Mouse (Mus musculus): ENCODE results near the gene Olfr976.
"Not testable (repeated sequence)": the region's sequence is repeated elsewhere in the genome, so short reads cannot be mapped to it uniquely, and the experiment has no call there.

Olfr976 gene

DNA sequence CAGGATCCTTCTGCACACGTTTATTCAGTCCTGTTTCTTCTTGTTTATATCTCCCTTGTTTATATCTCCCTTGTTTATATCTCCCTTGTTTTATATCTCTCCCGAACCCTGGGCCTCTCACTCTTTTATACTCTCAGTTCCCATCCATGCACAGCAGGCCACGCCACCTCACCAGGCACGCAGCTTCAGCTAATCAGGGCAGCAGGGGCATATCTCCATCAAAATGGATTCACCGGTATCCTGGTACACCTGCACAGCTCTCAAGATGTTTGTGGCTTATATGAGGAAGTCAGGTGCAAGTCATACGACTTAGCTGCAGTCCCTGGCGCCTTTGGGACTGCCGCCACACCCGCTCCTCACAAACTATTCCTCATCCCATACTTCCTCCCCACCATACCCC, at the start of gene Olfr976:
Gene Olfr976 (minus strand): TSS at position 101 of the 400 bp plus-strand sequence.
- DNase-seq (ENCODE audit: low spot score) = not testable (repeated sequence)

DNA sequence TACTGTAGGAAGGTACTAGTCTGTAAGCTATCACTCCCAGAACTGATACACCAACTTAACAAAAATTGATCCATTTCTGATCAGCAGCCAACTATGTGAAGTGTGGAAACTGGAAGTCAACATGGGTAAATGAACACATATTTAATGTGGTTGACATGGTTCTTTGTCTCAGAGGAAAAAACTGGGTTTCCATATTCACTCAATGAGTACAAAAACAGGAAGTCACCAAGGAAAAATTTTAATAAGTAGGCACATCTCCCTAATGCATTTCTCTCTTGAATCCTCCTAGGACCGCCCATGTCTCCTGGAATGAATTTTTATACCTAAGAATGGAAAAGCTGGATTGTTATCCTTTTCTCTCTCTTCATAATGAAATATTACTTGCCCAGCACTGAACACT, 48.5 kb upstream of the Olfr976 start, which contains the start of gene Olfr980:
Gene Olfr980 (minus strand): TSS at position 101 of the 400 bp plus-strand sequence.
- DNase-seq (ENCODE audit: low spot score) = no peak

DNA sequence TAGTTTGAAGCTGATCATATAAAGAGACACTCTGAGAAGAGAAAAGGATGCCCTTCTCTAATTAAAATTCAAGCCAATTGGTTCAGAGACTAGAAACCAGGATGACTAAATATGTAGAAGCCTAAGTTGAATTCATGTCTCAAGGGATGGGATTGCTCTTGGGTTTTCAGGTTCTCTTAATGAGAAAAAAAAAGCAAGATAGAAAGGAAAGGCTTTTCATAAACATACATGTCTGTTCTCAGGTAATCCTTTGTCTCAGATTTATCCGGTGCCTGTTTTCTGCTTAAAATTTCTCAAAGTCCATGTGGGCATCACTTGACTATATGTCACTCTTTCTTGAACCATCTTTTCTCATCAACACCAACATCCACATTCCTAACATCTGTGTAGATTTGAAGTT, 42.4 kb upstream of the Olfr976 start, which contains the start of gene Olfr979:
Gene Olfr979 (minus strand): TSS at position 101 of the 400 bp plus-strand sequence.
- DNase-seq (ENCODE audit: low spot score) = no peak

DNA sequence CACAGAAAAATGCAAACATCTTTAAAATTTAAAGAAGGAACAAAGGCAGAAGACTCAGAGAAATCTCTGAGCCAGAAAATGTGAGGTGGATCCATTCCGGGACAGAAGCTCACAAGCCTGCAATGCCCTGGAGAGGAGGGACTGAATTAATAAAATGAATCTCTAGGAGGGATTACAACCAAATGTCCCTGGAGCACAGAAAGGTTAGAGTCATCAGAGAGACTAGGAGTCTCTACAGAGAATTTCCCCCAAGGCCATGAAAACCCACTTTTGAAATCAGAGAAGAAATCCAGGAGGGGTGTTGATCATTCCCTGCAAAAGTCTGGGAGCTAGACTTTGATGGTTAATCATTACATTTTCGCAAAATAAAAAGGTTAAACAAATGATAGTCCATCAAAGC, 30.9 kb upstream of the Olfr976 start, which contains the start of gene Olfr978:
Gene Olfr978 (plus strand): TSS at position 301 of the 400 bp plus-strand sequence.
- DNase-seq (ENCODE audit: low spot score) = no peak

DNA sequence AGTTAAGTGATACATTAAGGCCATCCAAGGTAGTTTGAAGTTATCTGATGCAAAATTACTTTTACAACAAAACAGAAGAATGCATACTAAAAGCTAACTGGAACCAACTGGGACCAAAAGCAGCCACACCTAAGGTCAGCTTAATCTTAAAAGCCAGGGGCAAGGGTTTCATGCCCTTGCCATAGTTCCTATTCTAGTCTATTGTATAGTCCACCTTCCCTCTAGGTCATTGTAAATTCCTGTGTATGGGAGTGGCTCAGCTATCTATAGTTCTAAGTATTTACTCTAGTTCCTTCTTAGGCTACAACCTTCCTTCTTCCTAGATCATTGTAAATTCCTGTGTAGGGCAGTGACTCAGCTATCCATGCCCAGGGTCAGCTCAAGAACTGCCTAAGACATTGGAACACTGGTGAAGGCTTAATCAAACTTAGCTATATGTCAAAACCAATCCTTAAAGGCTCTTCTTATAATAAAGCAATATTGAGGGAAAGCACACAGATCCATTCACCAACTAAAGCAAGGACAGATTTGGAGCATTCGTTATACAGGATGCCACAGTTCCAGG, 15.7 kb upstream of the Olfr976 start:
- not testable (repeated sequence) for DNase-seq (ENCODE audit: low spot score)

DNA sequence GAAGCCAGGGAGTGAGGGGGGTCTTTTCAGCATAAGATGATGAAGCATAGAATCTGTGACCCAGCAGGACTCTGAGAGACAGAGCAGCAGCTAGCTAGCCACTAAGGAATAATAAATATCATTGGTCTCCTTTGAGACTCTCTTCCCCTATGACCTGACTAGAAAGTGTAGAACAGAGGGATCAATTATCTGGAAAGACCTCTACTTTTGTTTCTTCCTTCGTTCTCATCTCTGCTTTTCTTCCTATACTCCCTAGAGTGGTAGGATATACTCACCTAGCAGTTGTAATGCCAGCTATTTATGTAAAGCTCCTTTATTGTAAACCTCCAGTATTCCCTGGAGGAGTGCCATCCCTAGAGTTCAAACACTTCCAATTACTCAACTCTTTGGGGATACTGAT, 9.0 kb downstream of the Olfr976 start, which contains the start of gene Olfr975:
Gene Olfr975 (minus strand): TSS at position 101 of the 400 bp plus-strand sequence.
- DNase-seq (ENCODE audit: low spot score) = no peak

DNA sequence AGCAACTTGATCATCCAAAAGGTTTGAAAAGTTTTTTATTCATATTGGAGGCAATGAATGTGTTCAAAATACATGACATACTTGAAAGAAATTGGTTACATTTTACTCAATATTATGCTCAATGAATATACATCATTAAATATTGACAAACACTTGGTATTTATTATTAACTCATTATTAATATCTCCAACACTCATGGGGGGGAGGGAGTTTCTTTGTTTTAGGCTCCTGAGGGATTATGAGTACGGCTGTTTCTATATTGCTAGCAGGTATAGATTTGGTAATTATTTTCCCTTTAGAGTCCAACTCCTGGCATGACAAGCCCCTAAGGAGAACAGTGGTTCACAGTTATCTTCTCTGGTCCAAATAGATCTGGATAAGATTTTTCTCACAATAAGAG, 23.7 kb downstream of the Olfr976 start, which contains the start of gene Olfr974:
Gene Olfr974 (plus strand): TSS at position 301 of the 400 bp plus-strand sequence.
- no peak for DNase-seq (ENCODE audit: low spot score)

DNA sequence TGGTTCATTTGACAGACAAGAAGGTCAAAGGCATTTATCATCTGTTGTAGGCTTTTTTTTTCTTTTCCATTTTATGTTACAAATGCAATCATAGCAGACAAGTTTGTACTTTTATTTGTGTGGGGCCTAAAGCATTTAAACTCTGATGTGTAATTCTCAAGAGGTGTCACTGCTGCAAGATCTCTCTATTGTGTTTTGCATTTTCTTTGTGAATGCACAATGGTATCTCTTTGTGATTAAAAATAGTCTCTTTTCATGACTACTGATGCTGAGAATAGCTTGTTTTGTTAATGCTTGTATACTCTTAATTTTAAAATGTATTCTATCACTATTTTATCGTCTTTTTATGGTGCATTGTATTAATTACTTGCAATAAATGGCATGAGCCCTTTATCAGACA, 32.1 kb downstream of the Olfr976 start:
- DNase-seq (ENCODE audit: low spot score) = not testable (repeated sequence)

DNA sequence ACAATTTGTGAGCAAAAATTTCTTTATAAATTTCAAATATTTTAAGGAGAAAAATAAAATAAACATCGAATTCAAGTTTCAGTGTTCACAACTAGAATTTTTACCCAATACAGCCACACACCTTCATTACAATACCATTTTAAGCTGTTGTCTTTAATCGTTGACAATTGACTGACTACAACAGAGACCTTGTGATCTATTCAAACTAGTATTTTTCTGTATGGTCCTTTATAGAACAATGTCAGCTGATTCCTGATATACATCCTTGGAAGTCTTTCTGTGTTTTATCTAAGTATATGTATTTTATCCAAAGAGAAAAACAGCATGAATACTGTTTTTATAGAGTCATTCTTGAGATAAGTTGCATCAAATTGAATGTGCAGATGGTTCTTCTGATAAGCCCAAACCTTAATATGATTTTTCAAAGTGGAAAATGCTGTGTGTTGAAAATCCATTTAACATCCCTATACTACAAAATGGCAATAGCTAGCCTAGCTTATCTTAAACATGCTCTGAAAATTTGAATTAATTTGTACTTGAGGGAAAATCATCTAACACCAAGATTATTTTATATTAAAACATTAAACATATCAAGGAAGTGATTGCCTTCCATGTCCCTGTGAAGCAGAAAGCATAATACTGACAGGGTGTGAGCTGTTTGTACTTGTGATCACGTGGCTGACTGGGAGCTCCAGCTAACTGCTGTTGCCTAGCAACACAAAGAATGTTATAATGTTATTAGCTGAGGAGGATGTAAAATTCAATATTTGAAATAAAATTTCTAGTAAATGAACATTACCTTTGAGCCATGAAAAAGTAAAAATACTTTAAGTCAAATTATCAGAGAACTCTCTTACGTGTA, 32.7 kb downstream of the Olfr976 start:
- DNase-seq (ENCODE audit: low spot score) = not testable (repeated sequence)

DNA sequence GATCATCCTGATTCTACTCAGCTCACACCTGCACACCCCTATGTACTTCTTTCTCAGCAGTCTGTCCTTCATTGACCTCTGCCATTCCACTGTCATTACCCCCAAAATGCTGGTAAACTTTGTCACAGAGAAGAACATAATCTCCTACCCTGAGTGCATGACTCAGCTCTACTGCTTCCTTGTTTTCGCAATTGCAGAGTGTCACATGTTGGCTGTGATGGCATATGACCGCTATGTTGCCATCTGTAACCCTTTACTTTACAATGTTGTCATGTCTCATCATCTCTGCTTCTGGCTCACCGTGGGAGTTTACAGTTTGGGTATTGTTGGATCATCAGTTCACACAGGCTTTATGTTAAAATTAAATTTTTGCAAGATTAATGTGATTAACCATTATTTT, 51.0 kb downstream of the Olfr976 start:
- DNase-seq (ENCODE audit: low spot score) = no peak

DNA sequence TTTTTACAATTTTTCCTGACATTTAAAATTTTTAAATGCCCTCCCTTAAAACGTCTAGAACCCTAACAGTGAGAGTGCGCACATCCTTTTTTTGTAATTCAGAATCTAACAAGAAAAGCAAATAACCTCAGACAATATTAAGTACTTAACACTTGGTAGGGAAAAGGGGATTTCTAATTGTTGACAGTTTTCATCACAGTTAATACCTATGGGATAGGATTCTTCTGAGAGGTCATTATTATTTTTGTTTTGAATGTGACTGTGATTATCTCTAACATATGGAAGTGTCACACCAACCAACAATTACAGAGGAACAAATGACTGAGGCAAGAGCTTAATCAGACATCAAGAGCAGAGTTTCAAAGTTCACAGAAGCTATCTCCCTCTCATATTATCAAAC, 53.9 kb downstream of the Olfr976 start, which contains the start of gene Olfr229:
Gene Olfr229 (plus strand): TSS at position 301 of the 400 bp plus-strand sequence.
- no peak for DNase-seq (ENCODE audit: low spot score)

DNA sequence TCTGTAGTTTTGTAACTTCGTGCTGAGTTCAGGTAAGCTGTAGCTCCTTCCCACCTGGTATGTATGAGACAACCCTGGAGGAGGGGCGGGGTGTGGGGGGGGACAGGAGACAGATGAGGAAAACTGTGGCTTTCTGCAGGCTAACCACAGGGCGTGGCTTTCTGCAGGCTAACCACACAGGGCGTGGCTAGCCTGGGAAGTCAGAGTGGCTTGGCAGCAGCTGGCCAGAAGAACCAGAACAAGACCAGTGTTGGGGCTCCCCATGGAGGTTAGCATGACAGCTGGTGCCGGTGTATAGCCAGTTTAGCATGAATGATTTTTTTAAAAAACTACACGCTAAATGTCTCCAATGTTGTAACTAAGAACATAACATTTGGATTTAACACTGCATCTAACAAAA, 55.8 kb downstream of the Olfr976 start:
- DNase-seq (ENCODE audit: low spot score) = no peak

Measured in layer of hippocampus, adult 11-12 months (tissue).